Mouse (Mus musculus): ENCODE data around the gene F11r. TPM values are rescaled to one million over a fixed set of nuclear protein-coding genes. Genes with fewer than 3 reads are reported as not detected.
A peak's percentile ranks its signal among the peaks of the same experiment; 100 is the strongest.

F11r gene
- 102 and 115 TPM in 2 replicates for polyA plus RNA-seq (2015; fragmentation: Nextera tagmentation; extraction: Ambion mirVana)

- Histone ChIP-seq H3K9me3 (no peaks in the 10 kb centered on the region), H3K9ac (peak within 1 kb of the TSS; percentile 62), H3K4me2 (peak within 1 kb of the TSS; percentile 66), H3K27ac (peak within 1 kb of the TSS; percentile 90), H3K36me3 (no peaks in the 10 kb centered on the region), H3K27me3 (no peaks in the 10 kb centered on the region), H3K4me3 (peak within 1 kb of the TSS; percentile 55), H3K4me1 (peaks cover 50% of the 10 kb centered on the region)
- peak; percentile 79 for ATAC-seq (ENCODE audit: borderline replicate concordance, extremely low read depth, low FRiP score, low TSS enrichment)
- 1% methylated on average over 46 of the region's 46 CpGs for WGBS
These were observed at the start of gene F11r for GRCm38 (mm10) chr1:171437264-171438013. TSS of gene F11r (plus strand) at chr1:171437535.

- H3K4me2 ChIP-seq: no peak within 1 kb of the TSS
- ATAC-seq (ENCODE audit: borderline replicate concordance, extremely low read depth, low FRiP score, low TSS enrichment): 0 out of 2 replicates have a peak, but pooled peaks have one; percentile 11
These were observed 48.8 kb upstream of the F11r start, which contains the start of gene Arhgap30 for GRCm38 (mm10) chr1:171388376-171389102. TSS of gene Arhgap30 (plus strand) at chr1:171388954.

GRCm38 (mm10) chr1:171390101-171390500 is 47.2 kb upstream of the F11r start:
- Histone ChIP-seq H3K9ac (no peak overlapping the region), H3K4me2 (no peak overlapping the region), H3K4me1 (no peaks in the 10 kb centered on the region), H3K9me3 (no peaks in the 10 kb centered on the region), H3K36me3 (no peaks in the 10 kb centered on the region), H3K4me3 (no peak overlapping the region), H3K27ac (no peak overlapping the region), H3K27me3 (no peaks in the 10 kb centered on the region)
- ATAC-seq (ENCODE audit: borderline replicate concordance, extremely low read depth, low FRiP score, low TSS enrichment): no peak
- WGBS: 61% methylated on average over 4 of the region's 4 CpGs

More at GRCm38 (mm10) chr1:171388376-171389102, 48.8 kb upstream of the F11r start, which contains the start of gene Arhgap30:
- 72% methylated on average over 15 of the region's 15 CpGs for WGBS
- H3K9ac ChIP-seq: no peak within 1 kb of the TSS
- no peaks in the 10 kb centered on the region for H3K27me3 ChIP-seq
- no peaks in the 10 kb centered on the region for H3K4me1 ChIP-seq
- no peaks in the 10 kb centered on the region for H3K9me3 ChIP-seq
- H3K36me3 ChIP-seq: no peaks in the 10 kb centered on the region
- 0 out of 2 replicates have a peak within 1 kb of the TSS, but pooled peaks have one; percentile 12 for H3K4me3 ChIP-seq
- H3K27ac ChIP-seq: no peak within 1 kb of the TSS; the same call in 1 of the 2 replicates

- Histone ChIP-seq H3K4me2 (no peak overlapping the region), H3K9me3 (no peaks in the 10 kb centered on the region), H3K9ac (no peak overlapping the region), H3K4me1 (no peaks in the 10 kb centered on the region), H3K27me3 (no peaks in the 10 kb centered on the region), H3K36me3 (no peaks in the 10 kb centered on the region), H3K27ac (no peak overlapping the region), H3K4me3 (no peak overlapping the region)
- ATAC-seq (ENCODE audit: borderline replicate concordance, extremely low read depth, low FRiP score, low TSS enrichment): no peak
- WGBS: 73% methylated on average over 4 of the region's 4 CpGs
These were observed 35.5 kb upstream of the F11r start for GRCm38 (mm10) chr1:171401821-171402220.

GRCm38 (mm10) chr1:171402991-171403390 is 34.3 kb upstream of the F11r start:
- no peak for ATAC-seq (ENCODE audit: borderline replicate concordance, extremely low read depth, low FRiP score, low TSS enrichment)
- Histone ChIP-seq H3K9ac (no peak overlapping the region), H3K4me3 (no peak overlapping the region), H3K9me3 (no peaks in the 10 kb centered on the region), H3K27me3 (0 out of 2 replicates have a peak, but pooled peaks cover 4% of the 10 kb centered on the region), H3K4me2 (no peak overlapping the region), H3K4me1 (no peaks in the 10 kb centered on the region), H3K27ac (no peak overlapping the region), H3K36me3 (no peaks in the 10 kb centered on the region)
- WGBS: 81% methylated on average over 9 of the region's 9 CpGs

- no peak overlapping the region for H3K9ac ChIP-seq
- no peaks in the 10 kb centered on the region for H3K36me3 ChIP-seq
- H3K9me3 ChIP-seq: no peaks in the 10 kb centered on the region
- H3K4me2 ChIP-seq: no peak overlapping the region
- ATAC-seq (ENCODE audit: borderline replicate concordance, extremely low read depth, low FRiP score, low TSS enrichment): no peak
- H3K4me1 ChIP-seq: peaks cover under 1% of the 10 kb centered on the region; the same call in 1 of the 2 replicates
- H3K27me3 ChIP-seq: peaks cover 21% of the 10 kb centered on the region; the same call in 1 of the 2 replicates
- WGBS: 74% methylated on average over 5 of the region's 5 CpGs
- no peak overlapping the region for H3K27ac ChIP-seq
- H3K4me3 ChIP-seq: no peak overlapping the region
These were observed 30.1 kb upstream of the F11r start for GRCm38 (mm10) chr1:171407263-171407662.

- ATAC-seq (ENCODE audit: borderline replicate concordance, extremely low read depth, low FRiP score, low TSS enrichment): no peak
- WGBS: 82% methylated on average over 1 of the region's 1 CpGs
- no peak overlapping the region for H3K9ac ChIP-seq
- no peak overlapping the region for H3K4me2 ChIP-seq
- H3K4me1 ChIP-seq: peaks cover 16% of the 10 kb centered on the region
- peaks cover 2% of the 10 kb centered on the region for H3K36me3 ChIP-seq
- H3K9me3 ChIP-seq: no peaks in the 10 kb centered on the region
- peak overlapping the region; percentile 77; the same call in 1 of the 2 replicates for H3K4me3 ChIP-seq
- no peak overlapping the region for H3K27ac ChIP-seq
- H3K27me3 ChIP-seq: peaks cover 21% of the 10 kb centered on the region; the same call in 1 of the 2 replicates
These were observed 27.1 kb upstream of the F11r start for GRCm38 (mm10) chr1:171410231-171410630.

- H3K27ac ChIP-seq: peak within 1 kb of the TSS; percentile 94
- peak; percentile 96 for ATAC-seq (ENCODE audit: borderline replicate concordance, extremely low read depth, low FRiP score, low TSS enrichment)
- H3K27me3 ChIP-seq: peaks cover 21% of the 10 kb centered on the region; the same call in 1 of the 2 replicates
- peak within 1 kb of the TSS; percentile 95 for H3K9ac ChIP-seq
- no peaks in the 10 kb centered on the region for H3K9me3 ChIP-seq
- H3K36me3 ChIP-seq: peaks cover 10% of the 10 kb centered on the region
- H3K4me3 ChIP-seq: peak within 1 kb of the TSS; percentile 77
- peaks cover 16% of the 10 kb centered on the region for H3K4me1 ChIP-seq
- 1% methylated on average over 36 of the region's 36 CpGs for WGBS
- peak within 1 kb of the TSS; percentile 60 for H3K4me2 ChIP-seq
These were observed 26.3 kb upstream of the F11r start, which contains the start of gene Usf1 for GRCm38 (mm10) chr1:171410947-171411484. TSS of gene Usf1 (plus strand) at chr1:171411313.

- peak; percentile 68 for ATAC-seq (ENCODE audit: borderline replicate concordance, extremely low read depth, low FRiP score, low TSS enrichment)
- H3K27me3 ChIP-seq: peaks cover 21% of the 10 kb centered on the region; the same call in 1 of the 2 replicates
- H3K9me3 ChIP-seq: no peaks in the 10 kb centered on the region
- peak overlapping the region; percentile 77 for H3K4me3 ChIP-seq
- H3K4me2 ChIP-seq: peak overlapping the region; percentile 60
- peak overlapping the region; percentile 95 for H3K9ac ChIP-seq
- peak overlapping the region; percentile 94 for H3K27ac ChIP-seq
- peaks cover 15% of the 10 kb centered on the region for H3K36me3 ChIP-seq
- peaks cover 16% of the 10 kb centered on the region for H3K4me1 ChIP-seq
- 0% methylated on average over 32 of the region's 39 CpGs for WGBS
These were observed 25.8 kb upstream of the F11r start for GRCm38 (mm10) chr1:171411492-171411941.

- Histone ChIP-seq H3K4me1 (peaks cover 16% of the 10 kb centered on the region), H3K4me3 (peak overlapping the region; percentile 77), H3K27ac (peak overlapping the region; percentile 94), H3K27me3 (peaks cover 21% of the 10 kb centered on the region; the same call in 1 of the 2 replicates), H3K36me3 (peaks cover 20% of the 10 kb centered on the region), H3K4me2 (peak overlapping the region; percentile 60), H3K9ac (peak overlapping the region; percentile 95), H3K9me3 (no peaks in the 10 kb centered on the region)
- ATAC-seq (ENCODE audit: borderline replicate concordance, extremely low read depth, low FRiP score, low TSS enrichment): peak; percentile 48; the same call in 1 of the 2 replicates
- under 1% methylated on average over 20 of the region's 20 CpGs for WGBS
These were observed 25.3 kb upstream of the F11r start for GRCm38 (mm10) chr1:171412001-171412441.

GRCm38 (mm10) chr1:171412446-171412845 is 24.9 kb upstream of the F11r start:
- peak overlapping the region; percentile 60 for H3K4me2 ChIP-seq
- H3K4me1 ChIP-seq: peaks cover 16% of the 10 kb centered on the region
- H3K36me3 ChIP-seq: peaks cover 24% of the 10 kb centered on the region
- ATAC-seq (ENCODE audit: borderline replicate concordance, extremely low read depth, low FRiP score, low TSS enrichment): no peak
- H3K4me3 ChIP-seq: peak overlapping the region; percentile 77
- H3K9me3 ChIP-seq: no peaks in the 10 kb centered on the region
- peak overlapping the region; percentile 95 for H3K9ac ChIP-seq
- WGBS: 59% methylated on average over 3 of the region's 3 CpGs
- H3K27ac ChIP-seq: peak overlapping the region; percentile 94
- H3K27me3 ChIP-seq: peaks cover 21% of the 10 kb centered on the region; the same call in 1 of the 2 replicates
